Mouse (Mus musculus) intestine, postnatal 0 days (tissue): ENCODE results near the gene Tmco3. TPM values are rescaled to one million over a fixed set of nuclear protein-coding genes. Genes with fewer than 3 reads are reported as not detected.

Experiments used
- ATAC-seq: fragments of 200-750 bp; cut with Nextera tagmentation; 2 replicates; pipeline ENCODE4 v1.8.0; 2017; ENCODE audit warnings: mild to moderate bottlenecking, moderate TSS enrichment, moderate library complexity
- H3K27ac ChIP-seq: fragments of 300-500 bp; sonication (generic); 2 replicates; pipeline ENCODE4 v1.5.1; 2014; ENCODE audit warnings: mild to moderate bottlenecking, low read depth, low read length, moderate library complexity
- H3K27me3 ChIP-seq: fragments of 300-500 bp; sonication (generic); replicated peaks from 2 replicates; pipeline ENCODE4 v1.6.1; 2014; ENCODE audit warnings: low read length, mixed read lengths; ENCODE audit not compliant: control insufficient read depth, insufficient read depth
- H3K36me3 ChIP-seq: fragments of 300-500 bp; sonication (generic); 2 replicates; pipeline ENCODE4 v1.6.1; 2014; ENCODE audit warnings: mild to moderate bottlenecking, moderate library complexity; ENCODE audit not compliant: control insufficient read depth, insufficient read depth
- H3K4me1 ChIP-seq: fragments of 300-500 bp; sonication (generic); replicated peaks from 2 replicates; pipeline ENCODE4 v1.6.1; 2014; ENCODE audit warnings: antibody characterized with exemption, low read length, mixed read lengths; ENCODE audit not compliant: control insufficient read depth, insufficient read depth
- H3K4me2 ChIP-seq: fragments of 300-500 bp; sonication (generic); replicated peaks from 2 replicates; pipeline ENCODE4 v1.6.1; 2014; ENCODE audit warnings: low read depth, mild to moderate bottlenecking, moderate library complexity
- H3K4me3 ChIP-seq: fragments of 300-500 bp; sonication (generic); 2 replicates; pipeline ENCODE4 v1.5.1; 2014; ENCODE audit warnings: low read depth, low read length
- H3K9ac ChIP-seq: fragments of 300-500 bp; sonication (generic); 2 replicates; pipeline ENCODE4 v1.6.1; 2014; ENCODE audit warnings: mild to moderate bottlenecking, low read depth, low read length
- H3K9me3 ChIP-seq: fragments of 300-500 bp; sonication (generic); 2 replicates; pipeline ENCODE4 v1.6.1; 2016; ENCODE audit warnings: mixed run types; ENCODE audit not compliant: control insufficient read depth
- CTCF ChIP-seq: sonication (generic); IDR thresholded peaks from 2 replicates; pipeline ENCODE4 v1.5.1; 2016; ENCODE audit warnings: low read depth, mild to moderate bottlenecking, control low read depth, antibody characterized with exemption, moderate library complexity
- WGBS: fragments of 180-500 bp; shearing (Covaris S2); extraction: QIAGEN DNeasy Blood & Tissue Kit; methylation state at CpG from one replicate; pipeline ENCODE4 v1.1.7; 2014; 5-methylcytosine and 5-hydroxymethylcytosine counted together
- polyA plus RNA-seq: library from polyadenylated mRNA; unstranded; fragments of >200 nt; fragmentation: Nextera tagmentation; extraction: Ambion mirVana; gene quantifications from 2 replicates; pipeline ENCODE4 v1.2.1, GENCODE M21; 2015

The Tmco3 gene
- polyA plus RNA-seq: 18.5 and 22.2 TPM in 2 replicates

GRCm38 (mm10) chr8:13287692-13288623 lies at the start of gene Tmco3, which contains the start of gene Dcun1d2:
Gene Tmco3 (plus strand): TSS chr8:13288190.
Gene Dcun1d2 (minus strand): TSS chr8:13288131.
- no peaks in the 10 kb centered on the region for H3K27me3 ChIP-seq
- under 1% methylated on average over 79 of the region's 79 CpGs for WGBS

GRCm38 (mm10) chr8:13240055-13240454 lies 47.9 kb upstream of the Tmco3 start:
- Histone ChIP-seq H3K9ac (no peak overlapping the region), H3K27me3 (no peaks in the 10 kb centered on the region), H3K4me1 (no peaks in the 10 kb centered on the region), H3K4me3 (no peak overlapping the region), H3K36me3 (no peaks in the 10 kb centered on the region), H3K27ac (no peak overlapping the region), H3K9me3 (no peaks in the 10 kb centered on the region), H3K4me2 (no peak overlapping the region)
- ATAC-seq: no peak
- WGBS: 86% methylated on average over 9 of the region's 9 CpGs
- TF ChIP-seq CTCF: no peak

More at GRCm38 (mm10) chr8:13287692-13288623, at the start of gene Tmco3, which contains the start of gene Dcun1d2:
- H3K4me2 ChIP-seq: peak within 1 kb of the TSS; percentile 93
- no peaks in the 10 kb centered on the region for H3K4me1 ChIP-seq
- peak within 1 kb of the TSS; percentile 95 for H3K27ac ChIP-seq
- peak within 1 kb of the TSS; percentile 65 for H3K9ac ChIP-seq
- peak; percentile 92 for ATAC-seq
- H3K4me3 ChIP-seq: peak within 1 kb of the TSS; percentile 70
- H3K9me3 ChIP-seq: no peaks in the 10 kb centered on the region
- peaks cover 4% of the 10 kb centered on the region; the same call in 1 of the 2 replicates for H3K36me3 ChIP-seq
- TF ChIP-seq CTCF: no peak

- Histone ChIP-seq H3K4me2 (no peak overlapping the region), H3K4me3 (no peak overlapping the region), H3K9ac (no peak overlapping the region), H3K27me3 (no peaks in the 10 kb centered on the region), H3K36me3 (no peaks in the 10 kb centered on the region), H3K27ac (no peak overlapping the region), H3K9me3 (no peaks in the 10 kb centered on the region), H3K4me1 (no peaks in the 10 kb centered on the region)
- no peak for ATAC-seq
- no peak for TF ChIP-seq CTCF
- 75% methylated on average over 7 of the region's 7 CpGs for WGBS
Observed at GRCm38 (mm10) chr8:13240691-13241090, 47.3 kb upstream of the Tmco3 start.

GRCm38 (mm10) chr8:13242985-13243870 lies 44.8 kb upstream of the Tmco3 start:
- WGBS: 79% methylated on average over 10 of the region's 10 CpGs

GRCm38 (mm10) chr8:13244343-13244880 lies 43.6 kb upstream of the Tmco3 start:
- no peaks in the 10 kb centered on the region for H3K9me3 ChIP-seq
- H3K4me2 ChIP-seq: no peak overlapping the region
- no peak overlapping the region for H3K4me3 ChIP-seq
- H3K27me3 ChIP-seq: no peaks in the 10 kb centered on the region
- ATAC-seq: no peak
- H3K36me3 ChIP-seq: no peaks in the 10 kb centered on the region
- H3K27ac ChIP-seq: no peak overlapping the region
- no peak overlapping the region for H3K9ac ChIP-seq
- 83% methylated on average over 11 of the region's 11 CpGs for WGBS
- TF ChIP-seq CTCF: no peak
- no peaks in the 10 kb centered on the region for H3K4me1 ChIP-seq

More at GRCm38 (mm10) chr8:13242985-13243870, 44.8 kb upstream of the Tmco3 start:
- Histone ChIP-seq H3K9ac (no peak overlapping the region), H3K27ac (no peak overlapping the region), H3K9me3 (no peaks in the 10 kb centered on the region), H3K36me3 (no peaks in the 10 kb centered on the region), H3K27me3 (no peaks in the 10 kb centered on the region), H3K4me3 (no peak overlapping the region), H3K4me2 (no peak overlapping the region), H3K4me1 (no peaks in the 10 kb centered on the region)
- no peak for ATAC-seq
- TF ChIP-seq CTCF: no peak

GRCm38 (mm10) chr8:13252837-13253236 lies 35.2 kb upstream of the Tmco3 start:
- Histone ChIP-seq H3K9ac (no peak overlapping the region), H3K4me3 (no peak overlapping the region), H3K4me2 (no peak overlapping the region), H3K27ac (no peak overlapping the region), H3K36me3 (peaks cover 24% of the 10 kb centered on the region; the same call in 1 of the 2 replicates), H3K27me3 (no peaks in the 10 kb centered on the region), H3K9me3 (no peaks in the 10 kb centered on the region), H3K4me1 (peaks cover 8% of the 10 kb centered on the region; the same call in 1 of the 2 replicates)
- TF ChIP-seq CTCF: no peak
- no peak for ATAC-seq
- 85% methylated on average over 13 of the region's 13 CpGs for WGBS
